Mouse (Mus musculus) liver, embryonic 14.5 days (tissue): Measurements from ENCODE around the gene Mboat2. TPM values are rescaled to one million over a fixed set of nuclear protein-coding genes. Genes with fewer than 3 reads are reported as not detected.

Experiments used
- ATAC-seq: fragments of 200-750 bp; cut with Nextera tagmentation; 2 replicates; pipeline ENCODE4 v1.8.0; 2017; ENCODE audit warnings: moderate number of reproducible peaks, mild to moderate bottlenecking, moderate library complexity; ENCODE audit not compliant: insufficient read depth
- DNase-seq, 3 experiments: peaks; one replicate each; pipeline ENCODE4 v3.0.0-alpha.2; 2012 to 2013; ENCODE audit warnings: low read depth in 3 of 3, low spot score in 3 of 3
- H3K27ac ChIP-seq: fragments of 300-500 bp; sonication (generic); 2 replicates; pipeline ENCODE4 v1.5.1; 2014; ENCODE audit warnings: moderate library complexity, mild to moderate bottlenecking, control low read depth, inconsistent platforms
- H3K27me3 ChIP-seq: fragments of 300-500 bp; sonication (generic); 2 replicates; pipeline ENCODE4 v1.6.1; 2014; ENCODE audit warnings: mild to moderate bottlenecking, low read length, moderate library complexity; ENCODE audit not compliant: control insufficient read depth, insufficient read depth
- H3K36me3 ChIP-seq: fragments of 300-500 bp; sonication (generic); replicated peaks from 2 replicates; pipeline ENCODE4 v1.6.1; 2014; ENCODE audit warnings: low read depth; ENCODE audit not compliant: control insufficient read depth, insufficient read depth
- H3K4me1 ChIP-seq, 2 experiments: fragments of 200-500 bp in 1 of 2; fragments of 300-500 bp in 1 of 2; sonication (generic) in 1 of 2; replicated peaks; 2 replicates each; pipeline ENCODE4 v1.6.1; 2012 to 2014; ENCODE audit warnings: antibody characterized with exemption in 1 of 2, inconsistent platforms in 1 of 2, low read length in 1 of 2; ENCODE audit not compliant: control insufficient read depth in 2 of 2, insufficient read depth in 2 of 2
- H3K4me2 ChIP-seq: fragments of 300-500 bp; sonication (generic); 2 replicates; pipeline ENCODE4 v1.6.1; 2014; ENCODE audit warnings: low read depth, mild to moderate bottlenecking, control low read depth, moderate library complexity
- H3K4me3 ChIP-seq, 2 experiments: fragments of 200-500 bp in 1 of 2; fragments of 300-500 bp in 1 of 2; sonication (generic) in 1 of 2; 2 replicates each; pipeline ENCODE4 v1.5.1; 2012 to 2014; ENCODE audit warnings: low read depth in 2 of 2, low read length in 2 of 2, mild to moderate bottlenecking in 2 of 2, control low read depth in 1 of 2, inconsistent platforms in 1 of 2, moderate library complexity in 1 of 2; ENCODE audit not compliant: insufficient read depth in 1 of 2
- H3K9ac ChIP-seq: fragments of 300-500 bp; sonication (generic); replicated peaks from 2 replicates; pipeline ENCODE4 v1.6.1; 2014; ENCODE audit warnings: mild to moderate bottlenecking, control low read depth, moderate library complexity
- H3K9me3 ChIP-seq: fragments of 300-500 bp; sonication (generic); 2 replicates; pipeline ENCODE4 v1.6.1; 2016; ENCODE audit warnings: low read length, mixed read lengths; ENCODE audit not compliant: control insufficient read depth
- CTCF ChIP-seq: IDR thresholded peaks from 2 replicates; pipeline ENCODE4 v1.5.1; 2016; ENCODE audit warnings: antibody characterized with exemption, low read depth, control low read depth
- EP300 ChIP-seq: IDR thresholded peaks from 2 replicates; pipeline ENCODE4 v1.6.1; 2016; ENCODE audit warnings: antibody characterized with exemption, low read depth
- WGBS: fragments of 180-500 bp; shearing (Covaris S2); extraction: QIAGEN DNeasy Blood & Tissue Kit; methylation state at CpG from one replicate; pipeline ENCODE4 v1.1.7; 2014; ENCODE audit not compliant: insufficient replicate concordance; 5-methylcytosine and 5-hydroxymethylcytosine counted together
- polyA plus RNA-seq, 2 experiments: library from polyadenylated mRNA; depleted of rRNA in 1 of 2; stranded (reverse) in 1 of 2; unstranded in 1 of 2; fragments of >200 nt; fragmentation: Nextera tagmentation in 1 of 2; extraction: Ambion mirVana in 1 of 2; gene quantifications; 2 replicates each; pipeline versions ENCODE4 v1.2.1 to v1.2.3; 2012 to 2014

Gene Mboat2
- polyA plus RNA-seq, 2 experiments, result 1.3 to 3.6 TPM

GRCm38 (mm10) chr12:24965406-24965805 lies 134.7 kb downstream of the Mboat2 start:
- Histone ChIP-seq H3K4me2 (no peak overlapping the region), H3K4me1 (peaks cover 9 to 11% of the 10 kb centered on the region in 2 experiments), H3K36me3 (no peaks in the 10 kb centered on the region), H3K9ac (no peak overlapping the region), H3K9me3 (no peaks in the 10 kb centered on the region), H3K27ac (no peak overlapping the region), H3K4me3 (no peak overlapping the region), H3K27me3 (no peaks in the 10 kb centered on the region)
- no peak for DNase-seq
- TF ChIP-seq CTCF (no peak), EP300 (no peak)
- no peak for ATAC-seq
- 77% methylated on average over 6 of the region's 6 CpGs for WGBS

- no peak overlapping the region for H3K9ac ChIP-seq
- H3K9me3 ChIP-seq, result no peaks in the 10 kb centered on the region
- H3K36me3 ChIP-seq, result no peaks in the 10 kb centered on the region
- no peak overlapping the region for H3K4me3 ChIP-seq
- peaks cover 9 to 11% of the 10 kb centered on the region in 2 experiments for H3K4me1 ChIP-seq
- DNase-seq, result no peak
- H3K27me3 ChIP-seq, result no peaks in the 10 kb centered on the region
- no peak overlapping the region for H3K27ac ChIP-seq
- WGBS, result 59% methylated on average over 2 of the region's 2 CpGs
- no peak for ATAC-seq
- no peak for TF ChIP-seq CTCF
- no peak for TF ChIP-seq EP300
- no peak overlapping the region for H3K4me2 ChIP-seq
These were observed 135.4 kb downstream of the Mboat2 start for GRCm38 (mm10) chr12:24966046-24966445.

- DNase-seq (no peak), ATAC-seq (no peak)
- H3K4me2 ChIP-seq, result no peak overlapping the region
- peaks cover 18 to 21% of the 10 kb centered on the region in 2 experiments for H3K4me1 ChIP-seq
- H3K27ac ChIP-seq, result no peak overlapping the region
- no peak for TF ChIP-seq EP300
- no peaks in the 10 kb centered on the region for H3K9me3 ChIP-seq
- no peaks in the 10 kb centered on the region for H3K27me3 ChIP-seq
- H3K4me3 ChIP-seq, result no peak overlapping the region
- no peak overlapping the region for H3K9ac ChIP-seq
- no peaks in the 10 kb centered on the region for H3K36me3 ChIP-seq
- 57% methylated on average over 5 of the region's 5 CpGs for WGBS
These were observed 141.0 kb downstream of the Mboat2 start for GRCm38 (mm10) chr12:24971490-24972200.

- no peaks in the 10 kb centered on the region for H3K9me3 ChIP-seq
- H3K4me3 ChIP-seq, result no peak overlapping the region
- H3K36me3 ChIP-seq, result no peaks in the 10 kb centered on the region
- H3K9ac ChIP-seq, result no peak overlapping the region
- H3K27me3 ChIP-seq, result no peaks in the 10 kb centered on the region
- no peak overlapping the region for H3K4me2 ChIP-seq
- DNase-seq (no peak), ATAC-seq (no peak)
- 34% methylated on average over 8 of the region's 8 CpGs for WGBS
- H3K4me1 ChIP-seq, result peaks cover 18 to 21% of the 10 kb centered on the region in 2 experiments
- H3K27ac ChIP-seq, result no peak overlapping the region
- TF ChIP-seq CTCF, result no peak
- no peak for TF ChIP-seq EP300
These were observed 142.0 kb downstream of the Mboat2 start for GRCm38 (mm10) chr12:24972371-24973350.

GRCm38 (mm10) chr12:24973586-24973985 lies 142.9 kb downstream of the Mboat2 start:
- Histone ChIP-seq H3K4me1 (peaks cover 18 to 21% of the 10 kb centered on the region in 2 experiments), H3K4me3 (no peak overlapping the region), H3K9me3 (no peaks in the 10 kb centered on the region), H3K36me3 (no peaks in the 10 kb centered on the region), H3K4me2 (peak overlapping the region; percentile 90), H3K9ac (no peak overlapping the region), H3K27me3 (no peaks in the 10 kb centered on the region), H3K27ac (no peak overlapping the region)
- DNase-seq (peak in 1 of 3 experiments; percentile 23), ATAC-seq (peak; percentile 35)
- 13% methylated on average over 5 of the region's 5 CpGs for WGBS
- TF ChIP-seq EP300, result no peak
- no peak for TF ChIP-seq CTCF
